Mouse (Mus musculus) central nervous system, embryonic 14 days (tissue): Measurements from ENCODE around the gene Nptxr. TPM values are rescaled to one million over a fixed set of nuclear protein-coding genes. Genes with fewer than 3 reads are reported as not detected.

Source experiments
- polyA plus RNA-seq: library from polyadenylated mRNA; depleted of rRNA; stranded (reverse); fragments of >200 nt; gene quantifications from 2 replicates; pipeline ENCODE4 v1.2.3, GENCODE M21; 2012; rRNA removed

Gene Nptxr
- 28.8 and 35.0 TPM in 2 replicates for polyA plus RNA-seq

DNA sequence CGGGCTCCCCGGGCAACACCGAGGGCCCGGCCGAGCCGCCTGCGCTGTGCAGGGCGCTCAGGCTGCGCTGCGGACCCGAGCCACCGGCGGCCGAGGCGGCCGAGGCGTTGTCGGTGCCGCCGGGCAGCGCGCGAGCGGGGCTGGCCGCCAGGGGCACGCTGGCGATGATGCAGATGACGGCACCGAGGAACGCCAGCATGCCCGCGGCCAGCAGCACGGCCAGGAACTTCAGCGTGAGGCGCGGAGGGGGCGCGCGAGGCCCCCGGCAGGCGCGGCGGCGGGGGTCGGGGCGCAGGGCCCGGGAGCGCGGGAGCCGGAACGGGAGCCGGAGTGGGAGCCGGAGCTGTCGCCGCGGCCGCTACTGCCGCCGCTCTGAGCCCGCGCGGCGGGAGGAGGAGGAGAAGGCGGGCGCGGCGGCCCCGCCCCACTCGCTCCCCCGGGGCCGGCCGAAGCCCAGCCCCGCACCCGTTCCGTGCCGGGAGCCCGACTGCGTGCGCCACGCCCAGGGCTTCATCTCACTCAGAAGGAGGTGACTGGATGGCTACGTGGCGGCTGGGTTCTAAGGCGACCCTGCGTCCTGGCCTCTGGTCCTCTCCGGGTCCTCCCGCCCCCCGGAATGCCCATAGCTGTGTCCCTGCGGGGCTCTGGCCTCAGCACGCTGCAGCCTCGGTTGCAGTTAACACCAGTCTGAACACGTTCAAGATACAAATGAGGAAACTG is at the start of gene Nptxr:
TSS of gene Nptxr (minus strand) at position 415 of the 720 bp plus-strand sequence.

DNA sequence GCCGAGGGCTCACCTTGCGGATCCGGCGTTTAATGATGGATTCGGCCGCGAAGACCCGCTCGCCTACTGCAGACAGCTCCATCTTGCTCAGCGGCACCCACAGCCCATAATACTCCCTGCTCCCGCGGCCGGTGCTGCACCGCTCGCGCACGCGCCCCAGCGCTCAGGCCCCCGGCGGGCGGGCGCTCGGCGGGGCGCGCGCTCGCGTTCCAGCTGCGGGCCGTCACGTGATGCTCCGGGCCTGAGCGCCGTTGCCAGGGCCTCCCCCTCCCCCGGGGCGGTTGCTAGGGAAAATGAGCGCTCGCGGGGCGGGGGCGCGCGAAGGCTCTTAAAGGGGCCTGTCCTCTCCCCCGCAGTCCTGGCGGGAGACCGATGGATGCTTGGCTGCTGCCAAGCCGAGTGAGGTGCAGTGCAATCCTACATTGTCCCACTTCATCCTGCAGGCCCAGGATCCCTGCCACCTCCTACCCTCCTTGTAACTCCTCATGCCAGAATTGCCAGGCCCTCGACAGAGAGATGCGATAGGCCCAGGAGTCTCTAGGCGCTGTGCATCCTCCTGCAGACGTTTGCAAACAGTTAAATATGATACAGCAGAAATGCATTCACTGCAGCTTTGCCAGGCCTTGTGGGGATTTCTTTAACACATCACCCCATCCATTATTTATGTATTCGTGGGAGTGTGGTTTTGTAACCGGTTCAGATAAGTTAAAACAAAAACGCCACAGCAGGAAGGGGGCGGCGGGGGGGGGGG is 29.7 kb upstream of the Nptxr start, which contains the start of the genes Npcd and Cbx6:
TSS of gene Npcd (minus strand) at position 108 of the 751 bp plus-strand sequence.
TSS of gene Cbx6 (minus strand) at position 559 of the 751 bp plus-strand sequence.

DNA sequence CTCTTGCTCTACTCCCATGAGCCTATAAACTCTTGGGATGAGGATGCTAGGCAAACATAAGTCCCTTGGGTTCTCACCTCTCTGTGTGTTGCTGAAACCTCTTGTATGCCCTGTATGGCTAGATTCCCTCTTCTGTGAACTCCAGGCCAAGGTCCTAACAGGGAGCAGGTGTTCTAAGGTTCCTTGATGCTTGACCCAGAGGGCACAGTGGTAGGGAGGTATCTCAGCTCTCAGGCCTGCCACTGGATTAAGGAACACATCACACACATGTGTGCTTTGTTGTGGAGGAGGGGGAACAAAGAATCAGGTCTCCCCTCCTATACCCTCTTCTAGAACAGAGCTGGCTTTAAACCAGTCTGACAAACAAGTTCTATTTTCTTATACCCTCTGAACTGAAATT is 26.8 kb downstream of the Nptxr start, which contains the start of gene Dnal4:
TSS of gene Dnal4 (minus strand) at position 101 of the 400 bp plus-strand sequence.

DNA sequence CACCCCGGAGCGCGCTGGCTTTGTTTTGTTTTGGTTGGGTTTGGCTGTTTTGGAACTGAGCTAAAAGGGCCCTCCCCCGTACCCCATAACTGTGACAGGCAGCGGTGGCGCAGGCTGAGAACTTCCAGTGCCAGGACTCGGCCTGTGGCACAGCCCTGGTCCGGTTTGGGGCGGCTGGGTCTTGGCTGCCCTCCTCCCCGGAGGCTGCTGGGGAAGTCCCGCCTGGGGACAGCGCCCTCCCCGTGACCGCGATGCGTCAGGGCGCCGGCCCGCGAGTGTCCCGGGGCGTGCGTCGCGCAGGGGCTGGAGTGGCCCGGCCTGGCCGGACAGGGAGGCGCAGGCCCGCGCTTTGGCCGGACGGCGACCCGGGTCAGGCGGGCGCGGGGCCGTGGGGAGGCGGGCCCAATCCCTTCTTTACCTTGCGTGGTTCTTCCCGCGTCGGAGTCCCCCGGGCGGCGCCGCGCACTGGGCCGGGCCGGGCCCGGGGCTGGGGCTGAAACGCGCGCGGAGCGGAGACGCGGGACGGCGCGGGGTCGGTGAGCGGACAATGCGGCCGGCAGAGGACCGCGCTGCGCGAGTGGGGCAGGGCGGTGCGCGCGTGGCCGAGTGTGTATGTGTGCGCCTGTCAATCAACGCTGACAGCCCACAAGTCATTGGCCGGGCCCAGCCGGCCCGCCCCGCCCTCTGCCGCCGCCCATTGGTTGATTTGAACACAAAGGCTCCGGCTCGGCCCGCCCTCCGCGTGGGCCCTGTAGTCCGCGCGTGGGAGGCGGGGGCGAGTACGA is 62.5 kb downstream of the Nptxr start, which contains the start of gene Sun2:
TSS of gene Sun2 (minus strand) at position 616 of the 785 bp plus-strand sequence.

Other genes starting within 250 kb of the Nptxr start
- gene Dmc1, start 199.7 kb downstream of the Nptxr start, polyA plus RNA-seq, result 5.2 and 6.8 TPM in 2 replicates
- 27.0 and 29.2 TPM in 2 replicates for gene Fam227a, start 145.8 kb downstream of the Nptxr start, polyA plus RNA-seq
- 40.1 and 45.6 TPM in 2 replicates for gene Cby1, start 145.6 kb downstream of the Nptxr start, polyA plus RNA-seq
- gene Tomm22, start 133.9 kb downstream of the Nptxr start, polyA plus RNA-seq, result 105 and 118 TPM in 2 replicates
- 30.5 and 32.9 TPM in 2 replicates for gene Josd1, start 116.8 kb downstream of the Nptxr start, polyA plus RNA-seq
- 48.9 and 49.8 TPM in 2 replicates for gene Gtpbp1, start 113.9 kb downstream of the Nptxr start, polyA plus RNA-seq
- 43.2 and 47.2 TPM in 2 replicates for gene Sun2, start 62.2 kb downstream of the Nptxr start, polyA plus RNA-seq
- gene Dnal4, start 26.9 kb downstream of the Nptxr start, polyA plus RNA-seq, result 79.5 and 84.5 TPM in 2 replicates
- 1.2 and 1.8 TPM in 2 replicates for gene Npcd, start 29.5 kb upstream of the Nptxr start, polyA plus RNA-seq
- 67.3 and 71.7 TPM in 2 replicates for gene Cbx6, start 29.9 kb upstream of the Nptxr start, polyA plus RNA-seq
- 7.2 and 8.8 TPM in 2 replicates for gene Apobec3, start 86.9 kb upstream of the Nptxr start, polyA plus RNA-seq
- gene Cbx7, start 166.4 kb upstream of the Nptxr start, polyA plus RNA-seq, result 12.1 and 13.0 TPM in 2 replicates
- 10.8 and 12.8 TPM in 2 replicates for gene Pdgfb, start 210.2 kb upstream of the Nptxr start, polyA plus RNA-seq